Mouse (Mus musculus) brain, embryonic 14.5 days (tissue): ENCODE data around the gene Znhit1.

ENCODE experiments used
- CTCF ChIP-seq: fragments of 200-500 bp; IDR thresholded peaks from 2 replicates; pipeline ENCODE4 v1.5.1; 2012; ENCODE audit warnings: inconsistent platforms, mild to moderate bottlenecking, moderate library complexity, borderline replicate concordance; ENCODE audit not compliant: insufficient read depth, insufficient read length; ENCODE audit errors: extremely low read depth
- POLR2A ChIP-seq: fragments of 200-500 bp; IDR thresholded peaks from 2 replicates; pipeline ENCODE4 v1.6.1; 2012; ENCODE audit warnings: mild to moderate bottlenecking, inconsistent platforms, borderline replicate concordance; ENCODE audit not compliant: poor library complexity, insufficient read depth, insufficient read length, severe bottlenecking; ENCODE audit errors: extremely low read depth

DNA sequence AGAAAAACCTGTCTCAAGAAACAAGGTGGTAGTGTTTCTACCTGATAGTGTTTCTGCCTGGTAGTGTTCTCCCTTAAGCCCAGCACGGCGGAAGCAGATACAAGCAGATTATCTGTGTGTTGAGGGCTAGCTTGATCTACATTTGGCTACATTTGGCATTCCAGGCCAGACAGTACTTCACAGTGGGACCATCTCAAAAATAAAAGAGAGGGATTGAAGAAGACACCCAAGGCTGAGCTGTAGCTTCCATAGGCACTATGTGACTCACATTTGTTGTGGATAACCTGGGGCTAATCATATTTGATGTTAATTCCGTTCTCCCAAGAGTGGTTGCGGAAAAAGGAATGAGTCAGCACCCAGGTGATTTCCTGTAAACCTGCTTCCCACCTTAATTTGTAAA, 35.7 kb downstream of the Znhit1 start:
- no peak for TF ChIP-seq CTCF
- no peak for TF ChIP-seq POLR2A
